Mouse (Mus musculus) myocyte (in vitro differentiated cells): ENCODE results near the gene Slc22a12.

Experiments
- POLR2A ChIP-seq: IDR thresholded peaks from one replicate; pipeline ENCODE4 v1.6.1; 2011; ENCODE audit warnings: low read depth, mild to moderate bottlenecking, control low read depth, moderate library complexity; ENCODE audit not compliant: insufficient read length
- POLR2AphosphoS2 ChIP-seq: IDR thresholded peaks from one replicate; pipeline ENCODE4 v1.6.1; 2011; ENCODE audit warnings: low read depth, control low read depth; ENCODE audit not compliant: insufficient read length
- USF1 ChIP-seq: IDR thresholded peaks from one replicate; pipeline ENCODE4 v1.6.1; 2011; ENCODE audit warnings: low read depth, mild to moderate bottlenecking, control low read depth, moderate library complexity

- TF ChIP-seq POLR2A: no peak
- TF ChIP-seq USF1: no peak
- no peak for TF ChIP-seq POLR2AphosphoS2
Measured at GRCm38 (mm10) chr19:6497150-6497801, 45.6 kb downstream of the Slc22a12 start.
